Mouse (Mus musculus) urinary bladder, postnatal 4 days (tissue): ENCODE results near the gene Aoc1.

Experiments used
- DNase-seq, 2 experiments: peaks; one replicate each; pipeline ENCODE4 v3.0.0; 2021 to 2022; ENCODE audit warnings: low spot score in 2 of 2

Gene Aoc1

DNA sequence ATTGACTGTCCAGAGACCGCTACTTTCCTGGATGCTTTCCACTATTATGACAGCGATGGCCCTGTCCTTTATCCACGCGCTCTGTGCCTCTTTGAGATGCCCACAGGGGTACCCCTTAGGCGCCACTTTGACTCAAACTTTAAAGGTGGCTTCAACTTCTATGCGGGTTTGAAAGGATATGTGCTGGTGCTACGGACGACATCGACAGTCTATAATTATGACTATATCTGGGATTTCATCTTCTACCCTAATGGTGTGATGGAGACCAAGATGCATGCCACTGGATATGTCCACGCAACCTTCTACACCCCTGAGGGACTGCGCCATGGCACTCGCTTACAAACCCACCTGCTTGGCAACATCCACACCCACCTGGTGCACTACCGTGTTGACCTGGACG, 33.7 kb downstream of the Aoc1 start:
- peak in 1 of 2 experiments; percentile 34 for DNase-seq

GRCm38 (mm10) chr6:48909229-48909628, 36.5 kb downstream of the Aoc1 start:
- no peak for DNase-seq

DNA sequence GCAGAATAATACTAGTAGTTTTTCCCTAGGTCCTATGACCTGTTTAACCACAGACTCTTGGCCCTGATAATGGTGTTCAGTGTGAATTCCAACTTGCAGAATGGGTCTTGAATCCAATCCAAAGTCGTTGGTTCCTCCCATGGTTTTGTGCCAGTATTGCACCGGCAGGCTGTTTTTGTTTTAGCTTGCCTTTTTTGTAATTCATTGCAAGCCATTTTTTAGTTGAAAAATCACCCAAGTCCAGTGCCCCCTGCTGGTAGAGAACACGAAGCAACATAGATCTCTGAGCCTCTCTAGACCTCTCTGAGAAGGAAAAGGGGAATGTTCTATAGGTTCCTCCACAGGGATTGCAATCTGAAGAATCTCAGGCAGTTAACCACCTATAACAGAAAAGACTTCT, 39.3 kb downstream of the Aoc1 start:
- no peak for DNase-seq

- DNase-seq, result no peak
These were observed 40.9 kb downstream of the Aoc1 start for GRCm38 (mm10) chr6:48913587-48913986.

DNA sequence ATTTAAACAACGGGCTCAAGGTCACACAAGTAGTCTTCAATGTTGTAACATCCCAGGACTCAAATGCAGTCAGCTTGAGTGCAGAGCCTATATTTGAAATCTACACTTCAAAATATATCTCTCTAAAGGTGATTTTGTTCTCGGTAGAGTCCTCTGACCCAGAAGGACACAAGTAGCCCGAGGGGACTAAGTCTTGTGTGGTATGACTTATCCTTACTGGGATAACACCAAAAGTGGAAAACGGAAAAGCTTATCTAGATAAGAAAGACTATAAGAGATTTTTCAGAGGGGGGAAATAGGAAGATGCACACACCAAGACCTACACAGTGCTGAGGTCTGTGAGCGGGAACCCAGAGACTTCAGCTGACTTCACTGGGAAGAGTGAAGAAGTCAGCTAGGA, 56.9 kb downstream of the Aoc1 start, which contains the start of gene 1600015I10Rik:
TSS of gene 1600015I10Rik (plus strand) at position 301 of the 400 bp plus-strand sequence.
- DNase-seq, result no peak

DNA sequence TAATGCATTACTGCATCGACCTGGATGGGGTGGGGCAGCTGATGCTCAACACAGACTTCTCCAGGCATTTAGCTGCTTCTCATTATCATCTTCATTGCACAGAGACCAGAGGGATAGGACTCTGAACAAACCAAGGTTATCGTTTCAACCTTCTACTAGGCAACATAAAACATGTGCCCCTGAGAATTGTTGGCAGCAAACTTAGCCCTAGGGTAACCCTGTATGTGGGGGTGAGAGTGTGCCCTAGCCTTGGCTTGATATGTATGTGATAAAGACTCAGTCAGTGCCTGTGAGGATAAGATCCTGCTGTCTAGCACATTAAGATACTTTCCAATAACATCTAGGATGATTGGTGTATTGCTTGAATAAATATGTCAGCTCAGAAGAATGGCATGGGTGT, 76.9 kb downstream of the Aoc1 start:
- peak in 1 of 2 experiments; percentile 30 for DNase-seq

- DNase-seq, result peak in 1 of 2 experiments; percentile 25
These were observed 78.0 kb downstream of the Aoc1 start for GRCm38 (mm10) chr6:48950676-48951075.

DNA sequence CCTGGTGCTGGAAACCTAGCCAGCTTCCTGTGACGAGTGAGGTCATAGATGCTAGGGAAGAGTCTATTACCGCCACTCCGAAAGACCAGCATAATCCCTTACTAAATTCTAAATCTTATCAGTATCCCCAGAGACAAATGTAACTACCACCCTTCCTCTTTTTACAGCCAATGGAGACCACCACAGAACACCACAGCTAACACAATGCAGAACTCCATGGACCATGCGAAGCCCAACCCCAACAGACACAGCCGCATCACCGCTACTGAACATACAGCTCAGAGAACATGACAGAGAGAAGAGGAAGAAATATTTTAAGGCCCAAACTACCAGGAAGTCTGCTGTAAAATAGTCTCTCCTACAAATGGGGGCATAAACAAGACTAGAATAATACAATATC, 78.9 kb downstream of the Aoc1 start:
- DNase-seq, result peak in 1 of 2 experiments; percentile 19

GRCm38 (mm10) chr6:48953220-48953619, 80.5 kb downstream of the Aoc1 start:
- DNase-seq, result peak in 1 of 2 experiments; percentile 36

DNA sequence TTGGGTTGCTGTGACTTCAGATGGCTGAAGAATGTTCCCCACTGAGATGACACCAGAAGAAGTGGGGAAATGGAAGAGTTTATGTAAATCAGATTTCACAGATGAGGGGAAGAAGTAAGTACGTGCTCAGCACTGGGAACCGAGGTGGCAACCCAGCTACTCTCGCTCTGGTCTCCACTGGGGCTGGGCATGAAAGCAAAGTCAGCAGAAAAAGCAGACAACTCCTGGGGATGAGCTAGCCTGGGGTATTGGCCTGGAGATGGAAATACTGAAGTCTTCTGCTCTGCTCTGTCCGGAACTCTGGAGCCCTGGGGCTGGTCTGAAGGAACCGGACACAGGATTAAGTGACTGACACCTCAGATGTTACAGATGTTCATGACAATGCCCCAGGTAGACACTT, 81.5 kb downstream of the Aoc1 start:
- DNase-seq, result peak in 1 of 2 experiments; percentile 54

DNA sequence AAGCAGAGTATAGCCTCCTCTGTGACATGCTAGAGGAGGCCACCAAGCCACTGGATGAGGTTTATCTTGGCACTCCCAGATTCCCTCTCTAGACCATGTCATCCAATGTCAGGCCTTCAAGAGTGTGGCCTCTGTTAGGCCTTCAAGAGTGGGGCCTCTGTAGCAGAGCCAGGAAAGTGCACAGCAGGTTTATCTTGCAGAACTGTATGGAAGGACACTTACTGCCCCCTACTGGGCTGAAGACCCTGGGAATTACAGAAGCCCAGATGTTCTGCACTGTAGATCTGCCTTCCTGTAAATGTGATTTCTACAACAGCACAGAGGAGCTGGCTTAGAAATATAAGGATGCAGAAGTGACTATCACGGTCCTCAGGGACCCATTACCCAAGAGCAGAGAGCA, 82.2 kb downstream of the Aoc1 start:
- DNase-seq, result peak in 1 of 2 experiments; percentile 60

GRCm38 (mm10) chr6:48956785-48957184, 84.1 kb downstream of the Aoc1 start:
- DNase-seq, result peak in 1 of 2 experiments; percentile 41

GRCm38 (mm10) chr6:48958053-48958452, 85.4 kb downstream of the Aoc1 start:
- peak in 1 of 2 experiments; percentile 52 for DNase-seq
